8 mouse cellular contexts compared by ENCODE assay signal in the genomic region with DNA sequence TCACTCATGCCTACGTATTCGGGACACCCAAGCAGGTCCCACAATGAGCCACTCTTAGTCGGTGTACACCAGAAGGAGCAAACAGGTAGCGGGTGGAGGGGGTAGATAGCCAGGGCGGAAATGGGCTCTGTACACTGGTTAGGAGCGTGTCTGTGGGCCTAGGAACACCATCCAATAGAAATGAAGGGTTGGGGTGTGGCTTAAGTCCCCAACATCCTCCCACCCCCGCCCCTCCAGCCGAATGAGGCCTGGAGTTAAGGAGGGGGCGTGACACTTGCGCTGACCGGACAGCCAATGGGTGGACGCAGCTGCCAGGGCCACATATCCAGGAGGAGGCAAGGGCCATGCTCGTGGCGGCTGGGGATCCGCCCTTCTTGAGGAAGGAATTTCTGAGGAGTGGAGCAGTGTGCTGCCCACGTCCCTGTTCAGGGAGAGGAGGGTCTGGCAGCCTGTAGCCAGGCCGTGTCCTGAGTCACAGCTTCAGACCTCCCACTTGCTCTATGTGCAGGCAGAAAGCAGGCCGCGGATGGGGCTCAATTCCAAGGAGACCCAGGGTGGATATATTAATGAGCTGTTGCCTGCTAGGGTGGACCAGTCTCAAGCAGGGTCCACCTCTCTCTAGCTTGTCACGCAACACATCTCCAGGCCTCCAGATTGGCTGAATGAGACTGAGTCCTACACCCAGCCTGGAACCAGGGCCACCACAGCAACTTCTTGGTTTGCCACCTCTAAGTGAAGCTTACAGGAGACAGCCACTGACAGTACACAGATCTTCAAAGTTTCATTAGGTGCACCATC. TPM values are rescaled to one million over a fixed set of nuclear protein-coding genes. Genes with fewer than 3 reads are reported as not detected.
A peak's percentile ranks its signal among the peaks of the same experiment; 100 is the strongest.
DNase-seq lines count a peak whose midpoint lies in the region; ATAC-seq and TF ChIP-seq lines count a peak whose summit lies in the region.

No protein-coding gene starts in this region.

- no peaks in the 10 kb centered on the region for H3K9me3 ChIP-seq in embryonic facial prominence, embryonic 13.5 days
- H3K9me3 ChIP-seq in heart, embryonic 10.5 days = no peaks in the 10 kb centered on the region
- no peaks in the 10 kb centered on the region for H3K9me3 ChIP-seq in lung, postnatal 0 days (ENCODE audit: low read length)

- no peaks in the 10 kb centered on the region for H3K36me3 ChIP-seq in embryonic facial prominence, embryonic 13.5 days
- no peaks in the 10 kb centered on the region for H3K36me3 ChIP-seq in heart, embryonic 10.5 days
- no peaks in the 10 kb centered on the region for H3K36me3 ChIP-seq in lung, postnatal 0 days (ENCODE audit: insufficient read depth, low read length)

- TF ChIP-seq EP300 in lung, postnatal 0 days (IDR thresholded peaks at IDR 0.05) = peak; percentile 55; the same call in 1 of the 2 replicates

- peaks cover 36% of the 10 kb centered on the region for H3K4me1 ChIP-seq in embryonic facial prominence, embryonic 13.5 days
- peaks cover 32% of the 10 kb centered on the region for H3K4me1 ChIP-seq in heart, embryonic 10.5 days
- peaks cover 10% of the 10 kb centered on the region; the same call in 1 of the 2 replicates for H3K4me1 ChIP-seq in lung, postnatal 0 days (ENCODE audit: insufficient read depth, low read depth, low read length)

- DNase-seq in brain, adult 2 months (ENCODE audit: low read depth, low spot score) = peak; percentile 92
- peak; percentile 95 for DNase-seq in heart, embryonic 10.5 days (ENCODE audit: low spot score)
- peak; percentile 35 for DNase-seq in kidney, adult 9 months
- peak; percentile 96 for DNase-seq in lung, postnatal 0 days (ENCODE audit: low spot score)
- peak; percentile 90 for DNase-seq in retina, postnatal 1 day
- DNase-seq in layer of hippocampus, adult 9-10 months (ENCODE audit: low spot score) = no peak

- H3K4me3 ChIP-seq in embryonic facial prominence, embryonic 13.5 days = peak overlapping the region; percentile 22
- H3K4me3 ChIP-seq in heart, embryonic 10.5 days = peak overlapping the region; percentile 48
- H3K4me3 ChIP-seq in lung, postnatal 0 days (ENCODE audit: low read depth, low read length) = no peak overlapping the region

- H3K27me3 ChIP-seq in embryonic facial prominence, embryonic 13.5 days = no peaks in the 10 kb centered on the region
- H3K27me3 ChIP-seq in heart, embryonic 10.5 days (ENCODE audit: insufficient read depth, poor library complexity, severe bottlenecking) = peaks cover 17% of the 10 kb centered on the region; the same call in 1 of the 2 replicates
- H3K27me3 ChIP-seq in lung, postnatal 0 days (replicated peaks; ENCODE audit: insufficient read depth, low read length) = no peaks in the 10 kb centered on the region

- peak; percentile 83 for ATAC-seq in embryonic facial prominence, embryonic 13.5 days (ENCODE audit: insufficient number of reproducible peaks, insufficient read depth, low FRiP score, low TSS enrichment, low read depth)
- ATAC-seq in lung, postnatal 0 days = peak; percentile 95
- no peak for ATAC-seq in frontal cortex, adult (ENCODE audit: low TSS enrichment)

- 7% methylated on average over 20 of the region's 20 CpGs for WGBS in embryonic facial prominence, embryonic 13.5 days
- WGBS in heart, embryonic 10.5 days = 6% methylated on average over 20 of the region's 20 CpGs
- WGBS in lung, postnatal 0 days = 4% methylated on average over 20 of the region's 20 CpGs

- TF ChIP-seq CTCF in lung, postnatal 0 days (IDR thresholded peaks at IDR 0.05) = no peak

- H3K27ac ChIP-seq in embryonic facial prominence, embryonic 13.5 days = no peak overlapping the region; the same call in 1 of the 2 replicates
- peak overlapping the region; percentile 82 for H3K27ac ChIP-seq in heart, embryonic 10.5 days
- peak overlapping the region; percentile 82 for H3K27ac ChIP-seq in lung, postnatal 0 days (ENCODE audit: low read length)

- H3K9ac ChIP-seq in embryonic facial prominence, embryonic 13.5 days = peak overlapping the region; percentile 49
- H3K9ac ChIP-seq in lung, postnatal 0 days (replicated peaks; ENCODE audit: low read depth) = no peak overlapping the region; the same call in 1 of the 2 replicates

- peak overlapping the region; percentile 53 for H3K4me2 ChIP-seq in embryonic facial prominence, embryonic 13.5 days
- H3K4me2 ChIP-seq in lung, postnatal 0 days (replicated peaks; ENCODE audit: low read depth, low read length) = peak overlapping the region; percentile 40

RNA-seq across cellular contexts. Expression of gene Mrgprf, which starts 2.1 kb away (rescaled TPM):
- polyA plus RNA-seq in embryonic facial prominence, embryonic 13.5 days (2015; fragmentation: Nextera tagmentation; extraction: Ambion mirVana) = 1.5 and 3.4 TPM in 2 replicates
- polyA plus RNA-seq in heart, embryonic 10.5 days (2016; fragmentation: Nextera tagmentation; extraction: Ambion mirVana) = 0.17 and 0.21 TPM in 2 replicates
- polyA plus RNA-seq in lung, postnatal 0 days (2015; fragmentation: Nextera tagmentation; extraction: Ambion mirVana) = 2.6 and 3.4 TPM in 2 replicates

RNA-seq across cellular contexts. Expression of gene Mrgprd, which starts 11.9 kb away (rescaled TPM):
- polyA plus RNA-seq in embryonic facial prominence, embryonic 13.5 days (2015; fragmentation: Nextera tagmentation; extraction: Ambion mirVana) = not detected in 2 replicates
- polyA plus RNA-seq in heart, embryonic 10.5 days (2016; fragmentation: Nextera tagmentation; extraction: Ambion mirVana) = not detected in 2 replicates
- not detected in 2 replicates for polyA plus RNA-seq in lung, postnatal 0 days (2015; fragmentation: Nextera tagmentation; extraction: Ambion mirVana)

RNA-seq across cellular contexts. Expression of gene Tpcn2, which starts 18.9 kb away (rescaled TPM):
- polyA plus RNA-seq in embryonic facial prominence, embryonic 13.5 days (2015; fragmentation: Nextera tagmentation; extraction: Ambion mirVana) = 13.6 and 14.7 TPM in 2 replicates
- 5.7 and 5.8 TPM in 2 replicates for polyA plus RNA-seq in heart, embryonic 10.5 days (2016; fragmentation: Nextera tagmentation; extraction: Ambion mirVana)
- polyA plus RNA-seq in lung, postnatal 0 days (2015; fragmentation: Nextera tagmentation; extraction: Ambion mirVana) = 17.3 and 22.7 TPM in 2 replicates
